Mouse (Mus musculus) forebrain, postnatal 0 days (tissue): Measurements from ENCODE around the gene Nfatc4. TPM values are rescaled to one million over a fixed set of nuclear protein-coding genes. Genes with fewer than 3 reads are reported as not detected.

Experiments used
- ATAC-seq: fragments of 200-750 bp; cut with Nextera tagmentation; 2 replicates; pipeline ENCODE4 v1.8.0; 2017; ENCODE audit warnings: mild to moderate bottlenecking, moderate library complexity
- DNase-seq: peaks from one replicate; pipeline ENCODE4 v3.0.0-alpha.2; 2015
- H3K27ac ChIP-seq: fragments of 300-500 bp; sonication (generic); 2 replicates; pipeline ENCODE4 v1.5.1; 2014; ENCODE audit warnings: low read depth, mild to moderate bottlenecking, antibody characterized with exemption, low read length, moderate library complexity, mixed read lengths
- H3K27me3 ChIP-seq: fragments of 300-500 bp; sonication (generic); 2 replicates; pipeline ENCODE4 v1.6.1; 2014; ENCODE audit warnings: mild to moderate bottlenecking, low read length, mixed read lengths; ENCODE audit not compliant: insufficient read depth
- H3K36me3 ChIP-seq: fragments of 300-500 bp; sonication (generic); 2 replicates; pipeline ENCODE4 v1.6.1; 2014; ENCODE audit warnings: mild to moderate bottlenecking, moderate library complexity; ENCODE audit not compliant: insufficient read depth
- H3K4me1 ChIP-seq: fragments of 300-500 bp; sonication (generic); 2 replicates; pipeline ENCODE4 v1.6.1; 2014; ENCODE audit warnings: antibody characterized with exemption; ENCODE audit not compliant: insufficient read depth
- H3K4me2 ChIP-seq: fragments of 300-500 bp; sonication (generic); 2 replicates; pipeline ENCODE4 v1.6.1; 2014; ENCODE audit warnings: low read depth, mild to moderate bottlenecking, moderate library complexity
- H3K4me3 ChIP-seq: fragments of 300-500 bp; sonication (generic); 2 replicates; pipeline ENCODE4 v1.5.1; 2014; ENCODE audit warnings: low read depth, low read length, mixed read lengths
- H3K9ac ChIP-seq: fragments of 300-500 bp; sonication (generic); 2 replicates; pipeline ENCODE4 v1.6.1; 2014; ENCODE audit warnings: mild to moderate bottlenecking
- H3K9me3 ChIP-seq: fragments of 300-500 bp; sonication (generic); 2 replicates; pipeline ENCODE4 v1.6.1; 2016; ENCODE audit warnings: low read length
- CTCF ChIP-seq: sonication (generic); IDR thresholded peaks from 2 replicates; pipeline ENCODE4 v1.5.1; 2016; ENCODE audit warnings: antibody characterized with exemption, control low read depth, low read depth
- WGBS: fragments of 180-500 bp; shearing (Covaris S2); extraction: QIAGEN DNeasy Blood & Tissue Kit; methylation state at CpG from one replicate; pipeline ENCODE4 v1.1.7; 2014; 5-methylcytosine and 5-hydroxymethylcytosine counted together
- polyA plus RNA-seq: library from polyadenylated mRNA; unstranded; fragments of >200 nt; fragmentation: Nextera tagmentation; extraction: Ambion mirVana; gene quantifications from 2 replicates; pipeline ENCODE4 v1.2.1, GENCODE M21; 2015
- total RNA-seq: library from RNA; depleted of rRNA; stranded (reverse); fragments of >200 nt; gene quantifications from 2 replicates; pipeline ENCODE4 v1.2.3, GENCODE M21; 2014

The Nfatc4 gene
- total and polyA plus RNA-seq, 2 experiments from 2014 or later = 3.9 to 11.9 TPM

DNA sequence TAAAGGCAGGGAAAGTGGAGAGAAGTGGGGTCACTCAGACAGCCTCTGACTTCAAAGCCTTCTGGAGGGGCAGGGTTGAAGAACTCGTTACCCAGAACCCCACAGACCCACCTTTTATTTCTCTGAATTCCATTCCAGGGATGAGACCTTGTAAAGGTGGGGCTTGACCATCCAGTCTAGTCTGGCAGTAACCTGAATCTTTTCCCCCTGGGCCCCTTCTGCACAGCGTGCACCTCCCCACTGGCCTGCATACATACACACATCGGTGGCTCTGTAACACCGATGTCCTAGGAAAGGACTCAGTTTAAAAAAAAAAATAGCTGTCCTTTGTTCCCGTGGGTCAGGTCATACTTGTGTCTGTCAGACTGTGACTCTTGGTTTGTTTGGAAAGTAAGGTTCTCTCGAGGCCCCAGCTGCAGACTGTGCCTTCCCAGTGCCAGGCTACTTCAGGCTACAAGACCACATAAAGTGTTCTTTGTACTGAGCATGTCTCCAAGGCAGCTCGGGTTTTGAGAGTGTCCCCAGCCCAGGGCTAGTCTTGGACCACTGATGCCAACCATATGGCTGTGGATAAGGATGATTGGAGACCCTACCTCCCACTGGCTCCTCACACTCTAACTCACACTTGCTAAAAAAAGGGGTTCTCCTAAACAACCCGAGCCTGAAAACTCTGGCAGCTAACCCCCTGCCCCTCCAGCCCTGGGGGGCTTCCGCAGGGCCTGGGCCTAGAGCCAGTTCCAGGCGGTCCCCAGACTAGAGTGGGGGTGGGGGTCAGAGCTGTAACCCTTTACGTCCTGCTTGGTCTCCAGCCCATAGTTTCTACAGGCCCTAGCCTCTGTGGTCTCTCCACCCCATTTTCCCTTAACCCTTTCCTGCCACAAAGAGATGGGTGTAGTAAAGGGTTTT is 30.0 kb downstream of the Nfatc4 start:
- no peak overlapping the region for H3K4me3 ChIP-seq
- WGBS = 7% methylated on average over 11 of the region's 11 CpGs
- no peak for TF ChIP-seq CTCF
- peaks cover 15% of the 10 kb centered on the region for H3K4me1 ChIP-seq
- DNase-seq (peak; percentile 67), ATAC-seq (peak; percentile 72)
- H3K9me3 ChIP-seq = no peaks in the 10 kb centered on the region
- H3K27ac ChIP-seq = peak overlapping the region; percentile 84
- H3K4me2 ChIP-seq = peak overlapping the region; percentile 82
- H3K9ac ChIP-seq = 0 out of 2 replicates have a peak overlapping the region, but pooled peaks have one; percentile 83
- H3K27me3 ChIP-seq = no peaks in the 10 kb centered on the region
- H3K36me3 ChIP-seq = no peaks in the 10 kb centered on the region

DNA sequence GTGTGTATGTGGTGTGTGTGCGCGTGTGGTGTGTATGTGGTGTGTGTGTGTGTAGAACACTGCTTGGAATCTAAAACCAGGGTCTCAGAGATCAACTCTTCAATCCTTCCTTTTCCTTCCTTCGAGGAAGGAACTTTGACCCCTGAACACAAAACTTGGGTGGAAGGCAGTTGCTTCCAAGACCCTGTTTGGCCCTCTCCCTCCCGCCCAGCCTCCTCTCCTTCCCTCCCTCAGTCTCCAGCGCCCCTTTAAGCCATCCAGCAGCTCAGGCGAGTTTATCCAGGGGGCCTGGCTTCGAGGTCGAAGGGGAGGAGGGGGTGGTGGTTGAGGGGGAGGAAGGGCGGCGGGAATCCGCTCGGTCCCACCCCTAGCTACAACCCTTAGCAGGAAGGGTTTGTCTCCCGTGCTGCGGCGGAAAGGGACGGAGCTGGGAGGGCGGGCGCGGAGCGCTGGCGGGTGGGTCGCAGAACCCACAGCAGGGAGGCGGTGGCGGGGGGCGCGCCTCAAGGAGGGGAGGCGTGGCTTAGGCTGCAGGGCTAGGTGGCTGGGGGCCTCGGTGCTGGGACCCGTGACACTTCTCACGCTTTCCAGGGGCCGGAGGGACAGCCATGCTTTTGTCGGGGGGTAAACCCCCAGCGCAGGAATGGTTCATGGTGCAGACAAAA is 30.8 kb downstream of the Nfatc4 start, which contains the start of gene Nynrin:
TSS of gene Nynrin (plus strand) at position 390 of the 665 bp plus-strand sequence.
- Histone ChIP-seq H3K9ac (peak within 1 kb of the TSS; percentile 83), H3K27me3 (no peaks in the 10 kb centered on the region), H3K9me3 (no peaks in the 10 kb centered on the region), H3K4me3 (peak within 1 kb of the TSS; percentile 67), H3K27ac (peak within 1 kb of the TSS; percentile 84), H3K36me3 (no peaks in the 10 kb centered on the region), H3K4me2 (peak within 1 kb of the TSS; percentile 82), H3K4me1 (peaks cover 15% of the 10 kb centered on the region)
- DNase-seq = peak; percentile 77
- WGBS = 2% methylated on average over 31 of the region's 33 CpGs
- TF ChIP-seq CTCF = no peak
- peak; percentile 79 for ATAC-seq

DNA sequence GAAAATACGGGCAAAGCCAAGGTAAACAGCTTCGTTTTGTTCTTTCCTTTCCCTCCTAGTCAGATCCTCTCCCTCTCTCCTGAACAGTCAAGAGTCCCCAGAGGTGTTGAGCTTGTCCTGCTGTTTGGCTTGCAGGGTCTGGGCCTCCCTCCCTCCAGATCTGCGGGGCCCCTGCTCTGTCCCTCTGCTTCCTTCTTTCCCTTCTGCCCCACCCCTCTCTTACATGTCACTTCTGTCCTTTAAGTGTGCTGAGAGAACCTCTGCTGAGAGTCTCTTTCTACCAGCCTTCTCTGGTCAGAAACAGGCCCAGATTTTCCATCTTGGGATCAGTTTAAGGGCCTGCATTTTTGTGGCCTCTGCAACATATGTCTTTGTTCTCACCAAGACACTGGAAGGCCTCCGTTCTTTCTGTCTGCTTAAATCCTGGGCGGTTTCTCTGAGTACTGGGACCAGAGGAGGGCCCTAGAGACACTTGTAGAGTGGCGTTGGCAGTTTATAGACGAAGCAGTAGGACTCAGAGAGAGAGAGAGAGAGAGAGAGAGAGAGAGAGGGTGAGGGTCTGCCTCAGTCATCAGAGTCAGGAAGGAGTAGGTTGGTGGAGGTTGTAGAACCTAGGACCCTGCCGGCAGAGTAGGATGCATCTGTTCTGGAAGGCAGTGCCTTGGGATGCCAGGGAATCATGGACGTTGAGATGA is 31.6 kb downstream of the Nfatc4 start:
- H3K27ac ChIP-seq = peak overlapping the region; percentile 84
- whole genome bisulfite sequencing = 0% methylated on average over 9 of the region's 9 CpGs
- DNase-seq = peak; percentile 60
- H3K36me3 ChIP-seq = no peaks in the 10 kb centered on the region
- H3K4me1 ChIP-seq = peaks cover 15% of the 10 kb centered on the region
- H3K9me3 ChIP-seq = no peaks in the 10 kb centered on the region
- H3K4me3 ChIP-seq = peak overlapping the region; percentile 67
- peak overlapping the region; percentile 83 for H3K9ac ChIP-seq
- no peak for TF ChIP-seq CTCF
- H3K4me2 ChIP-seq = peak overlapping the region; percentile 82
- H3K27me3 ChIP-seq = no peaks in the 10 kb centered on the region
- peak; percentile 25 for ATAC-seq

DNA sequence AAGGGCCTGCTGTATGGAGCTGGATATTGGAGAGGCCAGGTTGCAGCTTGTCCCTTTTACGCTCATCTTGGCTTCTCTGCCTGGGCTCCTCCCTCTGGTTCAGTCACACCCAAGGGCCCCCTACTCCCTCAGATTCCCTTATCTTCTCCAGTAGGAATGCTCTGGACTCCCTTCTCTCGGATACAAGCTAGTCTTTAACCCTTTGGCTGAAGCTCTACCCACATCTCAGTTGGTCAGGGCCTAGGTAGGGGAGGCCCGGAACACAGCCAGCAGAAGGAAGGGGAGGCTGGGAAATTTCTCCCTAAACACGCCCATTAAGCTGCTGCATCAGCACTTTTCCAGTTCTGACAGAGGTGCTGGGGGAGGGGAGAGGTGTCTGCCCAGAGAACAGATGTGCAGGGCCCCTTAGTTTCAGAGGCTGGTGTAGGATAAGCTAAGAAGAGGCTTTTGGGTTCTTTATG is 32.2 kb downstream of the Nfatc4 start:
- 1% methylated on average over 4 of the region's 4 CpGs for WGBS
- Histone ChIP-seq H3K27ac (peak overlapping the region; percentile 84), H3K9me3 (no peaks in the 10 kb centered on the region), H3K36me3 (no peaks in the 10 kb centered on the region), H3K4me3 (peak overlapping the region; percentile 67), H3K27me3 (no peaks in the 10 kb centered on the region), H3K4me2 (peak overlapping the region; percentile 82), H3K9ac (peak overlapping the region; percentile 83), H3K4me1 (peaks cover 15% of the 10 kb centered on the region)
- TF ChIP-seq CTCF = no peak
- ATAC-seq (peak; percentile 11; the same call in 1 of the 2 replicates), DNase-seq (peak; percentile 55)

DNA sequence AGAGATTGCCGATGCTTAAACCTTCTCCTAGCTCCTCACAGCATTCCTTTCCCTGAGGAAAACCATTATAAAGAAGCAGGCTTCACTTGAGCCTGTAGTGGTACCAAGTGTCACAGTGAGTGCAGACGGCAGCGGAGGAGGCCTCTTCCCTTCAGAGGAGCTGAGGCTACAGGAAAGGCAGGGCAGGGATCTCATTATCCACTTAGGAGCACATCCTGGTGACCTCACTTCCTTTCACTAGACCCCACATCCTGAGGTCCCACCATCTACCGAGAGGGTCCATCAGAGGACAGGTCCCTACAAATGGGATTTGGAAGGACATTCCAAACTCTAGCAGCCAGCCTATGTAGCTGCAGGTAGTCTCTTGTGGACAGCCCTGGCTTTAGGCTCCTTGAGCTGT is 34.6 kb downstream of the Nfatc4 start:
- Histone ChIP-seq H3K27ac (no peak overlapping the region), H3K4me2 (no peak overlapping the region), H3K9ac (0 out of 2 replicates have a peak overlapping the region, but pooled peaks have one; percentile 14), H3K27me3 (no peaks in the 10 kb centered on the region), H3K4me1 (peaks cover 15% of the 10 kb centered on the region), H3K36me3 (no peaks in the 10 kb centered on the region), H3K4me3 (no peak overlapping the region), H3K9me3 (no peaks in the 10 kb centered on the region)
- TF ChIP-seq CTCF = no peak
- no peak for ATAC-seq
- no peak for DNase-seq
- WGBS = 72% methylated on average over 4 of the region's 4 CpGs

DNA sequence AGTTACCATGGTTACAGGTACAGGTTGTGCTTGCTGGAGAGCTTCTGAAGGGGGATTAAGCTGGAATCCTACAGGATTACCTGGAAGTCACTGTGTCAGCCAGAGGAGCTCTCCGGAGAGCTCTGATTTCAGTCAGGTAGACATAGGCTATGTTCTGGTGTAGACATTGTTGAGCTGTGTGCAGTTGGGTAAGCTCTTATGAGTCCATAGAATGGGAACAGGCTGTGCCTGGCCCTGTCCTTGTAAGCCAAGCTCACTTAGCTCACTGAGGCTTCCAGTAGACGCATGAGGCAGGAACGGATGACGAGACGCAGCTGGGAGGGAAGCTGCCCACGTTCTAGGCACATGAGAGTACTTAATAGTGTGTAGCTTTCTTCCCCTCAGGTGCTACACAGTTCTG is 39.2 kb downstream of the Nfatc4 start:
- Histone ChIP-seq H3K4me2 (no peak overlapping the region), H3K27me3 (no peaks in the 10 kb centered on the region), H3K9me3 (no peaks in the 10 kb centered on the region), H3K4me3 (no peak overlapping the region), H3K4me1 (no peaks in the 10 kb centered on the region; the same call in 1 of the 2 replicates), H3K27ac (no peak overlapping the region), H3K9ac (no peak overlapping the region), H3K36me3 (peaks cover 33% of the 10 kb centered on the region)
- DNase-seq = no peak
- 76% methylated on average over 6 of the region's 6 CpGs for WGBS
- ATAC-seq = no peak
- TF ChIP-seq CTCF = no peak
